Mouse (Mus musculus) left cerebral cortex, postnatal 4 days (tissue): ENCODE results near the gene Olfr1269. TPM values are rescaled to one million over a fixed set of nuclear protein-coding genes. Genes with fewer than 3 reads are reported as not detected.
A peak's percentile ranks its signal among the peaks of the same experiment; 100 is the strongest.

Experiments
- DNase-seq: peaks from one replicate; pipeline ENCODE4 v3.0.0-alpha.2; 2022
- intact Hi-C: fragments of 180-260 bp; cut with DNase I; formaldehyde crosslinking; loops from one replicate; pipeline ENCODE4 v1.15.1; 2025
- total RNA-seq, 2 experiments: library from RNA; stranded (reverse); gene quantifications; 2 replicates each; pipeline ENCODE4 v1.2.3; 2021

The Olfr1269 gene
- not detected for total RNA-seq

GRCm38 (mm10) chr2:90121312-90121711 is at the start of gene Olfr1269:
Olfr1269 (minus strand) TSS chr2:90121412.
- DNase-seq = no peak
- intact Hi-C loops = no loop called here

GRCm38 (mm10) chr2:90153916-90154315 is 32.7 kb upstream of the Olfr1269 start:
- peak; percentile 9 for DNase-seq
- intact Hi-C loops = no loop called here

GRCm38 (mm10) chr2:90152991-90153390 is 31.8 kb upstream of the Olfr1269 start, which contains the start of gene Olfr1270:
Olfr1270 (minus strand) TSS chr2:90153091.
- intact Hi-C loops = no loop called here

GRCm38 (mm10) chr2:90142196-90142595 is 21.0 kb upstream of the Olfr1269 start, which contains the start of gene Olfr32:
Olfr32 (minus strand) TSS chr2:90142296.
- intact Hi-C loops = no loop called here
- DNase-seq = no peak

More at GRCm38 (mm10) chr2:90152991-90153390, 31.8 kb upstream of the Olfr1269 start, which contains the start of gene Olfr1270:
- no peak for DNase-seq

- no peak for DNase-seq
- intact Hi-C loops = no loop called here
These were observed 51.1 kb downstream of the Olfr1269 start for GRCm38 (mm10) chr2:90070065-90070464.

Other genes starting within 250 kb of the Olfr1269 start
- not detected for gene Olfr1257, start 243.0 kb downstream of the Olfr1269 start, total RNA-seq
- gene Olfr1258, start 194.1 kb downstream of the Olfr1269 start, total RNA-seq = not detected
- not detected for gene Olfr1259, start 172.7 kb downstream of the Olfr1269 start, total RNA-seq
- not detected for gene Olfr1260, start 147.1 kb downstream of the Olfr1269 start, total RNA-seq
- gene Olfr1261, start 130.2 kb downstream of the Olfr1269 start, total RNA-seq = under 1 TPM in 1 of 2 experiments, not detected in 1; 0.12 TPM
- gene Olfr1262, start 121.3 kb downstream of the Olfr1269 start, total RNA-seq = not detected
- not detected for gene Olfr1263, start 109.3 kb downstream of the Olfr1269 start, total RNA-seq
- gene Olfr1264, start 95.8 kb downstream of the Olfr1269 start, total RNA-seq = not detected
- gene Olfr1265, start 86.1 kb downstream of the Olfr1269 start, total RNA-seq = under 1 TPM in 1 of 2 experiments, not detected in 1; 0.06 TPM
- not detected for gene Olfr140, start 57.8 kb downstream of the Olfr1269 start, total RNA-seq
- not detected for gene Olfr32, start 20.9 kb upstream of the Olfr1269 start, total RNA-seq
- not detected for gene Olfr1270, start 31.7 kb upstream of the Olfr1269 start, total RNA-seq
- gene Olfr1506, start 103.1 kb upstream of the Olfr1269 start, total RNA-seq = under 1 TPM in 1 of 2 experiments, not detected in 1; 0.32 TPM
- not detected for gene Olfr142, start 136.2 kb upstream of the Olfr1269 start, total RNA-seq
- not detected for gene Olfr1271, start 149.6 kb upstream of the Olfr1269 start, total RNA-seq
- gene Olfr1272, start 171.4 kb upstream of the Olfr1269 start, total RNA-seq = not detected
- under 1 TPM in 1 of 2 experiments, not detected in 1; 0.24 TPM for gene Gm13769, start 200.8 kb upstream of the Olfr1269 start, total RNA-seq